Mouse (Mus musculus): ENCODE measurements around the gene Nfkbil1.

Nfkbil1 gene

GRCm38 (mm10) chr17:35178528-35178927, 57.1 kb downstream of the Nfkbil1 start:
- DNase-seq (ENCODE audit: low spot score) = no peak

- no peak for DNase-seq (ENCODE audit: low spot score)
These were observed 59.6 kb downstream of the Nfkbil1 start, which contains the start of gene Aif1 for GRCm38 (mm10) chr17:35175968-35176367. Aif1 (minus strand) TSS chr17:35176068.

GRCm38 (mm10) chr17:35175382-35175781, 60.2 kb downstream of the Nfkbil1 start:
- no peak for DNase-seq (ENCODE audit: low spot score)

- no peak for DNase-seq (ENCODE audit: low spot score)
These were observed 61.2 kb downstream of the Nfkbil1 start for GRCm38 (mm10) chr17:35174201-35174977.

GRCm38 (mm10) chr17:35173329-35173728, 62.3 kb downstream of the Nfkbil1 start:
- no peak for DNase-seq (ENCODE audit: low spot score)

- DNase-seq (ENCODE audit: low spot score) = no peak
These were observed 63.0 kb downstream of the Nfkbil1 start for GRCm38 (mm10) chr17:35172445-35173234.
